Mouse (Mus musculus): ENCODE data around the gene Sox18.

Gene Sox18

DNA sequence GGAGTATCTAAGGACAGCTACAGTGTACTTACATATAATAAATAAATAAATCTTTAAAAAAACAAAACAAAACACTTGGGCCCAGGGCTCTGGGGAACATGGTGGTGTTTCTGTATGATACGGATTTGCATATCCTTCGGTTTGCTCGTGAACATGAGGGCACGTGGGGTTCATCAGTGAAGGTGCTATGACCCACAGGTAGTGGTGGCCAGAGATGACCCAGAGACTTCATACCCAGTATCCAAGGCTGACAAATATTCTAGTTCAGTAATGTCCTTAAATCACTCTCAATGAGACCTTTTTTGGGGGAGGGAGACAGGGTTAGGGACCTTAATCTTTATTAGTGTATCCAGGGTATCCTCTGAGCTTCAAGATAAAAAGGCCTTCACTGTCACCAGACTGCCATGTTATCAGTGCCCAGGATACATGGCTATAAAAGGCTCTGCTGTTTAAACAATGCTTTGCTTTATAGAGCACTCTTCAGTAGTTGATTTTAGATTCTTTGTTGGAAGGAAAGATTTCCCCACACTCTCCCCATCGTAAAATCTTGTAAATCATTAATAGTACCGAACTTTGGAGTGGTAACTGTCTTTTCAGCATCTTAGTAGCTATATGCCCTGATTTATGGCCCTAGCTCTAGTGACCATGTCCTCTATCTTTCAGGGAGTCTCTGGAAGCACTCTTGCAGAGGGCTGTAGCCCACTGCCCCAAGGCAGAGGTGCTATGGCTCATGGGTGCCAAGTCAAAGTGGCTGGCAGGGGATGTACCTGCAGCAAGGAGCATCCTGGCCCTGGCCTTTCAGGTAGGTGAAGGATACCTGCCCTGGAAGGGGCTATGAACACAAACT is 24.6 kb downstream of the Sox18 start:
- no peak for DNase-seq (ENCODE audit: low spot score)

GRCm38 (mm10) chr2:181645666-181646065 is 25.8 kb downstream of the Sox18 start:
- no peak for DNase-seq (ENCODE audit: low spot score)

- peak; percentile 36 for DNase-seq (ENCODE audit: low spot score)
Measured at GRCm38 (mm10) chr2:181644361-181644760, 27.1 kb downstream of the Sox18 start.

DNA sequence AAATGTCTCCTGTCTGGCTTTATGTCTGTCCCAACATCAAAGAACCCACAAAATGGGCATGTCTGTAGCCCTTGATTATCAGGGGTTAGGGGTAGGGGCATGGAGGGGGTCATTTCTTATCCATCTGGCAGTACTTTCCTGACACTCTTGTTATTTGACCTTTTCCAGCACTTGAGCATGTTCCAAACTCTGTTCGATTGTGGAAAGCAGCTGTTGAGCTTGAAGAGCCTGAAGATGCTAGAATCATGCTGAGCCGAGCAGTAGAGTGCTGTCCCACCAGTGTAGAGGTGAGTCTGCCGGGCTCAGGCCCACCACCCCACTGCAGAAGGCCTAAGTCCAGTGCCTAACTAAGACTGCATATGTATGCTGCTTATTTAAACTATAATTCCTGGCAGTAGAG is 35.6 kb downstream of the Sox18 start:
- DNase-seq (ENCODE audit: low spot score) = no peak

DNA sequence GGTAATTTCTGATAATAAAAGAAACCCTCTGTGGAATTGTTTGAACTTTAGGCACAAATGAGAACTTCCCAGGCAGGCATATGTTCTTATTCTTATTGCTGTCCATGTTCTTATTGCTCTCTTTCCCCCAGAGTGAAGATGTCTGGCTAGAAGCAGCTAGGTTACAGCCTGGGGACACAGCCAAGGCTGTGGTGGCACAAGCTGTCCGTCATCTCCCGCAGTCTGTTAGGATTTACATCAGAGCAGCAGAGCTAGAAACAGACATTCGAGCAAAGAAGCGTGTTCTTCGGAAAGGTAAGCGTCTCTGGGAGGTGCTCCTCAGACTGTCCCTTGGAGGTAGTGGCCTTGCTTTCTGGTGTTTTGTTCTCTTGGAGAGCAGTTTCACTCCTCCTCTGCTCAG is 38.8 kb downstream of the Sox18 start:
- DNase-seq (ENCODE audit: low spot score) = no peak

- DNase-seq (ENCODE audit: low spot score) = no peak
Measured at GRCm38 (mm10) chr2:181628471-181628870, 43.0 kb downstream of the Sox18 start.

GRCm38 (mm10) chr2:181623401-181623800 is 48.0 kb downstream of the Sox18 start:
- no peak for DNase-seq (ENCODE audit: low spot score)

Measured in urinary bladder, postnatal 14 days (tissue).